Mouse (Mus musculus) cortical plate, adult 2 months (tissue): ENCODE measurements around the gene Rab23. TPM values are rescaled to one million over a fixed set of nuclear protein-coding genes. Genes with fewer than 3 reads are reported as not detected.

ENCODE experiments used
- H3K27ac ChIP-seq: fragments of 200-500 bp; 2 replicates; pipeline ENCODE4 v1.5.1; 2012; ENCODE audit warnings: low read length, control low read depth, inconsistent platforms; ENCODE audit not compliant: insufficient read depth
- H3K4me1 ChIP-seq: fragments of 200-500 bp; 2 replicates; pipeline ENCODE4 v1.6.1; 2011; ENCODE audit warnings: low read length; ENCODE audit not compliant: control insufficient read depth, insufficient read depth
- H3K4me3 ChIP-seq: fragments of 200-500 bp; 2 replicates; pipeline ENCODE4 v1.5.1; 2011; ENCODE audit warnings: mild to moderate bottlenecking, low read length, control low read depth; ENCODE audit not compliant: insufficient read depth
- CTCF ChIP-seq: fragments of 200-500 bp; IDR thresholded peaks from 2 replicates; pipeline ENCODE4 v1.5.1; 2011; ENCODE audit warnings: mild to moderate bottlenecking, control low read depth, low read length; ENCODE audit not compliant: insufficient read depth; ENCODE audit errors: extremely low read depth
- POLR2A ChIP-seq: fragments of 200-500 bp; IDR thresholded peaks from 2 replicates; pipeline ENCODE4 v1.6.1; 2011; ENCODE audit warnings: mild to moderate bottlenecking, low read length, control low read depth; ENCODE audit not compliant: insufficient read depth; ENCODE audit errors: extremely low read depth
- polyA plus RNA-seq: library from polyadenylated mRNA; depleted of rRNA; stranded (reverse); fragments of >200 nt; gene quantifications from 2 replicates; pipeline ENCODE4 v1.2.3, GENCODE M21; 2012; rRNA removed

Gene Rab23
- polyA plus RNA-seq, 1 experiment: 17.5 TPM

DNA sequence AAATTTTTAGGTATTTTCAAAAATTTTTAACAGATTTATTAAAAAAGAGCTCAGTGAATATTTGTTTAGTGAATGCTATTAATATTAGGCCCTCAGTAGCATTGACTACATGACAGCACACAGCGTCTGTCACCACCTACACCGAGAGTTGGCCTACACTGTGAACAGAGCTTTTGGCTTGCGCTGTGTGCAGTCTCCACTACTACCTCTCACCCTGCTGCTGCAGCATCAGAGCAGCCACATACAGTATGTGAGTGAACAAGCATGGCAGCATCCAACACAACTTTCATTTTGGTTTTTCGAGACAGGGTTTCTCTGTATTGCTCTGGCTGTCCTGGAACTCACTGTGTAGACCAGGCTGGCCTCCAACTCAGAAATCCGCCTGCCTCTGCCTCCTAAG lies 64.9 kb downstream of the Rab23 start:
- TF ChIP-seq CTCF (no peak), POLR2A (no peak)
- Histone ChIP-seq H3K4me1 (peaks cover 2% of the 10 kb centered on the region; the same call in 1 of the 2 replicates), H3K4me3 (no peak overlapping the region), H3K27ac (no peak overlapping the region)

DNA sequence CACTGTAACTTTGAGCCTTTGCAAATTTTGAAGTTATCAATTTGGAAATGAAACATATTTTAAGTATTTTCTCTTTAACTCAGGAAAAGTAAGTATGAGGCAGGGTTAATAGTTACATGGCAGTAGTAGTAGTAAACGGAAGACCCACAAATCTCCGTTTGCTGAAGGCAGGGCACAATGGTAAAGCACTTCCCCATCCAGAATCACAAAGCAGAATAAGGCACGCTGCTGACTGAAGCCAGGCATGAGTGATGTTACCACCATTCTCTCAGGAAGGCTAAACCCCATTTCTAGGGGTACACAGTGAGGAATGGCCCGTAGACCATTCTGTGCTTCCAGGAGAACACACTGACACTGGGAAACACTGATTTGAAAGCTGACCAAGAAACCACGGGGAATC lies 68.4 kb downstream of the Rab23 start:
- peaks cover 2% of the 10 kb centered on the region; the same call in 1 of the 2 replicates for H3K4me1 ChIP-seq
- TF ChIP-seq POLR2A: no peak
- no peak for TF ChIP-seq CTCF
- no peak overlapping the region for H3K27ac ChIP-seq
- H3K4me3 ChIP-seq: no peak overlapping the region

DNA sequence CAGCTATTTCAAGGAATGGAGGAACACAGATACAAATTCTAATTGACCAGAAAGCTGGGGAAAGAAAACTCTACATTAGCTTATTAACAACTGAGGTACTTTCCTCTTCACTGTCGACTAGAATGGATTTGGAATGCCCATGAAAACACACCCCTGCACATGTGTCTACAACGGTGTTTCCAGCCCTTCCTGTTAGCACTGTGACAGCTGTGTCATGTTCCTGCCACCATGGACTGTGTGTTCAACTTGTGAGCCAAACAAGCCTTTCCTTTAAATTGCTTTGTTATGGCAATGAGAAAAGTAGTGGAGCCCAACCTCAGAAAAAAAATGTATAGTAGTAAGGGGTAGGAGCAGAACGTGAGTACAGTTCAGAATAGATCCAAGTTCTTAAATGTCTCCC lies 68.8 kb downstream of the Rab23 start:
- TF ChIP-seq POLR2A (no peak), CTCF (no peak)
- Histone ChIP-seq H3K27ac (no peak overlapping the region), H3K4me1 (peaks cover 2% of the 10 kb centered on the region; the same call in 1 of the 2 replicates), H3K4me3 (no peak overlapping the region)

Other genes with a start within 250 kb of the Rab23 start
- 8.9 and 9.9 TPM in 2 replicates for gene Prim2, start 50.1 kb upstream of the Rab23 start, polyA plus RNA-seq
- gene Bag2, start 37.9 kb downstream of the Rab23 start, polyA plus RNA-seq: 17.3 and 17.5 TPM in 2 replicates
- 24.5 and 25.2 TPM in 2 replicates for gene Zfp451, start 94.7 kb downstream of the Rab23 start, polyA plus RNA-seq
- gene Bend6, start 187.9 kb downstream of the Rab23 start, polyA plus RNA-seq: 146 and 157 TPM in 2 replicates
- 88.5 TPM in 2 replicates for gene Dst, start 188.3 kb downstream of the Rab23 start, polyA plus RNA-seq